Mouse (Mus musculus) heart, adult 8-10 months (tissue): ENCODE results near the gene Cks1b. TPM values are rescaled to one million over a fixed set of nuclear protein-coding genes. Genes with fewer than 3 reads are reported as not detected.

Experiments used
- DNase-seq: peaks from one replicate; pipeline ENCODE4 v3.0.0; 2022; ENCODE audit warnings: low spot score
- total RNA-seq, 4 experiments: library from RNA; stranded (reverse); gene quantifications; 2 replicates each; pipeline ENCODE4 v1.2.4; 2022

Cks1b gene
- total RNA-seq, 4 experiments from 2014 or later: 3.8 to 5.4 (median 4.2) TPM

GRCm38 (mm10) chr3:89425876-89426275, 7.7 kb upstream of the Cks1b start:
- no peak for DNase-seq

GRCm38 (mm10) chr3:89425141-89425525, 7.0 kb upstream of the Cks1b start:
- DNase-seq: no peak

- DNase-seq: no peak
Measured at GRCm38 (mm10) chr3:89424416-89425140, 6.4 kb upstream of the Cks1b start.

GRCm38 (mm10) chr3:89422556-89423205, 4.5 kb upstream of the Cks1b start:
- no peak for DNase-seq

GRCm38 (mm10) chr3:89421810-89422473, 3.8 kb upstream of the Cks1b start:
- DNase-seq: no peak

- DNase-seq: peak; percentile 90
Measured at GRCm38 (mm10) chr3:89421002-89421774, 3.0 kb upstream of the Cks1b start.

- DNase-seq: no peak
Measured at GRCm38 (mm10) chr3:89420421-89420820, 2.2 kb upstream of the Cks1b start.

GRCm38 (mm10) chr3:89419981-89420380, 1.8 kb upstream of the Cks1b start:
- DNase-seq: no peak

GRCm38 (mm10) chr3:89419571-89419970, 1.4 kb upstream of the Cks1b start:
- DNase-seq: peak; percentile 81

- peak; percentile 87 for DNase-seq
Measured at GRCm38 (mm10) chr3:89418861-89419250, 673 bp upstream of the Cks1b start.

GRCm38 (mm10) chr3:89417840-89418169, 378 bp downstream of the Cks1b start:
- DNase-seq: no peak

- DNase-seq: no peak
Measured at GRCm38 (mm10) chr3:89417131-89417530, 1.1 kb downstream of the Cks1b start.

GRCm38 (mm10) chr3:89416158-89416557, 2.0 kb downstream of the Cks1b start:
- no peak for DNase-seq

GRCm38 (mm10) chr3:89411490-89412393, 6.4 kb downstream of the Cks1b start, which contains the start of gene Flad1:
Gene Flad1, minus strand, starts transcription at chr3:89411870.
- peak; percentile 100 for DNase-seq

- DNase-seq: no peak
Measured at GRCm38 (mm10) chr3:89410864-89411263, 7.3 kb downstream of the Cks1b start.

- no peak for DNase-seq
Measured at GRCm38 (mm10) chr3:89409701-89410100, 8.5 kb downstream of the Cks1b start.

- DNase-seq: no peak
Measured at GRCm38 (mm10) chr3:89408448-89408847, 9.7 kb downstream of the Cks1b start.

GRCm38 (mm10) chr3:89406887-89407286, 11.3 kb downstream of the Cks1b start:
- no peak for DNase-seq

- DNase-seq: no peak
Measured at GRCm38 (mm10) chr3:89402693-89403092, 15.5 kb downstream of the Cks1b start, which contains the start of gene Lenep. Gene Lenep, minus strand, starts transcription at chr3:89402793.

GRCm38 (mm10) chr3:89401329-89401728, 16.9 kb downstream of the Cks1b start:
- no peak for DNase-seq

- DNase-seq: no peak
Measured at GRCm38 (mm10) chr3:89396654-89397005, 21.6 kb downstream of the Cks1b start.
